Mouse (Mus musculus) frontal cortex, postnatal 25 days (tissue): ENCODE data around the gene Bag6.

Experiments used
- DNase-seq, 2 experiments: peaks; one replicate each; pipeline ENCODE4 v3.0.0; 2022; ENCODE audit warnings: low spot score in 2 of 2

The Bag6 gene

GRCm38 (mm10) chr17:35194844-35195630, 60.1 kb downstream of the Bag6 start:
- DNase-seq: no peak

GRCm38 (mm10) chr17:35195631-35196320, 60.8 kb downstream of the Bag6 start:
- DNase-seq: peak; percentile 60 to 66

GRCm38 (mm10) chr17:35196321-35196641, 61.3 kb downstream of the Bag6 start:
- DNase-seq: no peak
